Mouse (Mus musculus): ENCODE measurements around the gene Sox5.

DNA sequence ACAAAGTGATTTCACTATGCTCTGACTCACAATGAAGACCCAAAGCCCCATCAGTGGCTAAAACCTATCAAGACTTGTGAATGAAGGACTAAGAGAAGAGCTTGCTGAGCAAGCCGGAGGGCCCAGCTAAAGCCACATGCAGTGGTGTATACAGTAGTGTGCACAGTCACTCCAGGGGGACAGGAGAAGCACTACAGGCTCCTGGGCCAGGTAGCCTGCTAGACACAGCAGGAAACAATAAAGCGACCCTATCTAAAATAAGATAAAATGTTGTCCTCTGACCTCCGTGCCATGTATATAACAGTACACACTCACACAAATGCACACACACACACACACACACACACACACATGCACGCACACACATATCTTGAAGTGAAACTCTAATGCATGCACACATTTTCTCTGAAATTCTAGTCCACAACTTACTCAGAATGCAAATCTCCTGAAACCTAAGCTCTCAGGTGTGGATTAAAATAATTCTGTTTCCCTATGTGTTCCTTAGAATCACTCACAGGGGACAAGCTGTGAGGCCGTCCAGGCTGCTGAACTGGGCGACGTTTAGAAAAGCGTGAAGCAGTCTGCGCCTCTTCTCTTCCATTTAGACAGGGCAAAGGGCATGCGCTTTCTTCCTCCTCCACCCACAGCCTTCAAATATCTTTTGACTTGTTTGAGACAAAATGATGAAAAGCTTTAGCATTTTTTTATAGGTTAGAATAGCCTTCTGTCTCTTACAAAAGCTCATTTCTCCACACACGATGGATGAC lies 197.5 kb downstream of the Sox5 start:
- no peak for TF ChIP-seq CTCF (IDR thresholded peaks at IDR 0.05; ENCODE audit: low read depth)
- no peak for TF ChIP-seq EP300 (IDR thresholded peaks at IDR 0.05; ENCODE audit: low read depth)

Measured in heart, postnatal 0 days (tissue).